Mouse (Mus musculus) MEL-GATA-1-ER (cell line): ENCODE results near the gene Psmd14.

Source experiments
- DNase-seq: peaks from one replicate; pipeline ENCODE4 v3.0.0-alpha.2; 2012; ENCODE audit warnings: low read depth; ENCODE audit errors: extremely low read depth

The Psmd14 gene

GRCm38 (mm10) chr2:61759234-61759855, 47.9 kb downstream of the Psmd14 start:
- DNase-seq, result no peak

GRCm38 (mm10) chr2:61760044-61760443, 48.5 kb downstream of the Psmd14 start:
- no peak for DNase-seq

GRCm38 (mm10) chr2:61764470-61765105, 53.1 kb downstream of the Psmd14 start:
- no peak for DNase-seq

GRCm38 (mm10) chr2:61765526-61765925, 54.0 kb downstream of the Psmd14 start:
- DNase-seq, result no peak

GRCm38 (mm10) chr2:61780794-61781193, 69.3 kb downstream of the Psmd14 start:
- DNase-seq, result no peak

GRCm38 (mm10) chr2:61794960-61795359, 83.5 kb downstream of the Psmd14 start:
- DNase-seq, result no peak

- DNase-seq, result no peak
These were observed 86.6 kb downstream of the Psmd14 start for GRCm38 (mm10) chr2:61798048-61798447.

GRCm38 (mm10) chr2:61802656-61803251, 91.3 kb downstream of the Psmd14 start, which contains the start of gene Tbr1:
Gene Tbr1 (plus strand): TSS chr2:61802930.
- no peak for DNase-seq

- DNase-seq, result peak; percentile 25
These were observed 92.2 kb downstream of the Psmd14 start for GRCm38 (mm10) chr2:61803443-61804367.

- DNase-seq, result no peak
These were observed 92.9 kb downstream of the Psmd14 start for GRCm38 (mm10) chr2:61804382-61804840.

GRCm38 (mm10) chr2:61804841-61805540, 93.5 kb downstream of the Psmd14 start:
- no peak for DNase-seq

- no peak for DNase-seq
These were observed 94.2 kb downstream of the Psmd14 start for GRCm38 (mm10) chr2:61805541-61806345.

GRCm38 (mm10) chr2:61806346-61806825, 94.9 kb downstream of the Psmd14 start:
- no peak for DNase-seq

- DNase-seq, result no peak
These were observed 95.7 kb downstream of the Psmd14 start for GRCm38 (mm10) chr2:61807151-61807550.

- no peak for DNase-seq
These were observed 96.3 kb downstream of the Psmd14 start for GRCm38 (mm10) chr2:61807781-61808180.

GRCm38 (mm10) chr2:61808776-61809175, 97.3 kb downstream of the Psmd14 start:
- no peak for DNase-seq

- no peak for DNase-seq
These were observed 97.9 kb downstream of the Psmd14 start for GRCm38 (mm10) chr2:61809381-61809780.

GRCm38 (mm10) chr2:61810751-61811150, 99.3 kb downstream of the Psmd14 start:
- no peak for DNase-seq

GRCm38 (mm10) chr2:61811163-61811506, 99.6 kb downstream of the Psmd14 start:
- no peak for DNase-seq
